Mouse (Mus musculus): ENCODE measurements around the gene Nup85.

The Nup85 gene

GRCm38 (mm10) chr11:115584376-115585073 is 20.3 kb downstream of the Nup85 start:
- no peak for DNase-seq

DNA sequence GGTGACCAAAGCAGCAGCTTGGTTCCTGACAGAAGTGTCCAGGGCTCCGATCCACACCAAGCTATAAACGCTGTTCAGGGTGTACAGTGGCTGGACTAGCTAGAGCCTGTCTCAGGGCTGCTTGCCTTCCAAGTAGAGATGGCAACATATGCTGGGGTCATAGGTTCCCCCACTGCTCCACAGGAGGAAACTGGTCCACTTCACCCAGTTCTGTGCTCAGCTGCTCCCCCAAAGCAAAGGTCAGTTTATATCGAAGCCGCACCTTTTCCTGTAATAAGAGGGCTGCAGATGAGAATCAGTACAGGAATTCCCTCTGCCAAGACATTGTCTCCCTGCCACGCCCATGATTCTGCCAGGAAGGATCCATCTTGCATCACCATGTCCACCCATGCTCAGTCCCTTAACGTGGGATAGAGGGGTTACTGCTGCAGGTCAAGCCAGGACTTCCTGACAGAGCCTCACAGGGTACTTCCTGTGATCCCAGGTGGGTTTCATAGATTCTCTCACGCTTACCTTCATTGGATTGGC is 21.4 kb downstream of the Nup85 start:
- no peak for DNase-seq

DNA sequence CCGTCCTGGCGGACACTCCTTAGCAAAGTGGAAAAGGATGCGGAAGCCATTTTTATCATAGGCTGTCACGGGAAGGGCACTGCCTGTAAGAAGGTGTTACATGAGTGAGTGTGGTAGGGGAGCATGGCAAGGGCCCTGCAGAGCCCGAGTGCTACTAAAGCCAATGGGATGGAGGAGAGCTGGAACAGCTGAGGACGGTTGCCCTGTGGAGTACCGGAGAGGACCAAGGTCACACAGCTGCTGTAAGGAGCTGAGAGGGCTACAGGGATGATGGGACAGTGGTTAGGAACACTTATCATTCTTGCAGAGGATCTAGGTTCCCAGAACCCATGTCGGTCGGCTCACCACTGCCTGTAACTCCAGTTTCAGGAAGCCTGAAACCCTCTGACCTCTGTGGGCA is 22.2 kb downstream of the Nup85 start:
- DNase-seq: no peak

DNA sequence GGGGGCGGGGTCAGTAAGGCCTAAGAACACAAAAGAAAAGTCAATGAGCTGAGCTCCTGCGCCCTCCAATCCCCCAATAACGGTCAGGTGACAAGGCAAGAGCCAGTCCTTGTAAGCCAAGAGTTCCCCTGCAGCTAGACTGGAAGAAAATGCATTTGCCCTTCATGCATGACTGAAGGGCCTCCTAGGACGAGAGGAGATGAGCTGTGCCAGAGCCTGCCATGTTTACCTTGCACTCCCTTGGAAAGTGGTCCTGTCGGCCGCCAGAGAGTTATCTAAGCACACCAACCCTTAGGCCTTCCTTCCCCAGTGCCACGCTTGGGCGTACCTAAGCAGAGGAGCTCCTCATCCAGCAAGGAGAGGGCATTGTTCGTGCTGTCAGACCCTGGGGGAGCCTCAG is 23.8 kb downstream of the Nup85 start:
- DNase-seq: no peak

GRCm38 (mm10) chr11:115590526-115591075 is 26.4 kb downstream of the Nup85 start:
- no peak for DNase-seq

DNA sequence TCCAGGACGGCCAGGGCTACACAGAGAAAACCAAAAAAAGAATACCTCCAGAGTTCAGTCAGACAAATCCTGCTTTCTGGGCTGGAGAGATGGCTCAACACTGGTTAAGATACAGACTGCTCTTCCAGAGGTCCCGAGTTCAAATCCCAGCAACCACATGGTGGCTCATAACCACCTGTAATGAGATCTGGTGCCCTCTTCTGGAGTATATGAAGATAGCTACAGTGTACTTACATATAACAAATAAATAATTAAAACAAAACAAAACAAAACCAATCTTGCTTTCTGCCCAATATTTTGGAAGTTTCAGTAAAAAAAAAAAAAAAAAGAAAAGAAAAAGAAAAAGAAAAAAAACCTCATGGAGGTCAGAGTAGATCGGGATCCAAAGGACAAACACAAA is 31.0 kb downstream of the Nup85 start:
- DNase-seq: no peak

- no peak for DNase-seq
Measured at GRCm38 (mm10) chr11:115598309-115598708, 34.1 kb downstream of the Nup85 start.

DNA sequence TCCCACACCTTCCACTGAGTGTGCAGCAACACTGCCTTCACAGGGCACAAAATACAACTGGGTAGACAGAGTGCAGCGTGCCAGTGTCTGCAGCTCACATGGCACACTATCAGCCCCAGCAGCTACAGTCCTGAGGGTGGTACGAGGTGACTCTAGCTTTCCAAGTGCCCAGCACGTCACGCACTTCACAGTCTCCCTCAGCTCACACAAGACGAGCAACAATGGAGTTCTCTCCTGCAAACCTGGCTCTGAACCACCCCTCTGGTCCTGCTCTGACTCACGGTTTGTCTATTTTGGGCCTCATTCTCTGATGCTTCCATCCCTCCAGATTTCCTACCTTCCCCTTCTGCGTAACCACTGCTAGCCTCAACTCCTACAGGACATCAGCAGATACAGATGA is 35.5 kb downstream of the Nup85 start:
- DNase-seq: no peak

- DNase-seq: no peak
Measured at GRCm38 (mm10) chr11:115600743-115601142, 36.5 kb downstream of the Nup85 start.

DNA sequence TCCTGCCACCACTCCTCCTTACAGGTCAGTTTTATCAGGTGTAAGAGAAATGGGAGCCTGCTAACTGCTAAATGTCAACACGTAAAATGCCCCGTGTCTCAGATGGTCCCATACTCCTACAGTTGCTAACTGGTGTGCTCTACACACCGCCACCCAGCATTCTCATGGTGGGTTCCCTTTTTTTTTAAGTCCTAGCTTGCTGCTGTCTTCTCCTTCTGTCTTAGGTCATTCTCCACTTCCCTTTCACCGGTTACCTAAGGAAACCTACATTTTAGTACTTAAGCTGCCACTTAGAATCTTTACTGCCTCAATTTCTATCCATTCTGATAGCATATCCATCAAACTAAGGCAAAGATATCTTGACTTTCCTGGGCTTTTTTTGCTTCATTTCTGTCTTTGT is 36.9 kb downstream of the Nup85 start:
- DNase-seq: no peak

DNA sequence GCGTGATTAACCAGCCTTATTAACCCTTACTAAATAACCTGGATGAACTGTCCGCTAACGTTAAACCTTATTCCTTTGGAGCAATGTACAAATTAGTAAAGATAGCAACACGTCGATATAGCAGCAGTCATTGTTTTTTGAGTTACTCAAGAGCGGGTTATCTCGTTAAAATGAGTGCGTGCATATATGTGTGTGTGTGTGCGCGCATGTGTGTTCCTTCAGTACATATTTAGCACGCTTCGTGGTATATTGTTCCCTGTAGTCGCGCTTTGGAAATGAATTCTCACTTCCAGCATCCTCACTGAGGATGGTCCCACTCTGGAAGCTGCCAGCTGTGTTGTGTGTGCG is 38.9 kb downstream of the Nup85 start:
- no peak for DNase-seq

DNA sequence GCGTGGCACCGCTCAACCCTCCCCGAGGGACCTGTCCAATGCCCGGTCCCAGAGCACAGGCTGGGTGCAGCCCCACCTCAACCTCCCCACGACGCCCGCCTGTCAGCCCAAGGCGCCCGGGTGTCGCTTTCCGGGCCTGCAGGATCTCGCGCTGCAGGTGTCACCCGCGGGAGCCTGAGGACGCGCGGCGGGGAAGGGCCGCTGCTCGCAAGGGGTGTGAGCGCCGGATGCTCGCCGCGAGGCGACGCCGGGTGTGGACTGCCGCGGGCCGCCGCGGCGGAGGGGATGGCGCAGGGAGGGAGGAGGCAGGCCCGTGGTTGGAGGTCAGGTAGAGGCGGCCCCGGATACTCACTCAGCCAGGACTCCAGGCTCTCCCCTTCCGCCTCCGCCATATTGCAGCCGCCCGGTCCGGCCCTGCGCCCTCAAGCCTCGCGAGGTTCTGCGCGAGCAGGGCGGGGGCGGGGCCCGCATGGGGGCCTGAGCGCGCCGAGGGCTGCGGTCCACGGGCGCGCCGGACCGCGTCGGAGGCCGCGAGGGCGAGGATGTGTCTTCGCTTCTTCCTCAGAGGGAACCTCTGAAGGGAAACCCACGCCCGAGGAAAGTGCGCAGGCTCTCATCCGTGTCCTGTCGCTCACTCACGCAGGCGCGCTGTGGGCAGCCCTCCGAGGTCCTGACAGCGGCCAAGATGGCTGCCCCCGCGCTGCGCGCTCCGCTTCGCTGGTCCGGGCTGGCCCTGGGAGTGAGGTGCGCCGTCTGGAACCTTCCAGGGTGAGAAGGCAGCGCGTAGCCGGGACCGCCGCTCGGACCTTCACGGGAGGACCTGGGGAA is 39.5 kb downstream of the Nup85 start, which contains the start of the genes Mrps7 and Gga3:
TSS of gene Mrps7 (plus strand) at position 450 of the 828 bp plus-strand sequence.
TSS of gene Gga3 (minus strand) at position 576 of the 828 bp plus-strand sequence.
- DNase-seq: peak; percentile 87

- no peak for DNase-seq
Measured at GRCm38 (mm10) chr11:115604304-115604696, 40.1 kb downstream of the Nup85 start.

GRCm38 (mm10) chr11:115606733-115607132 is 42.5 kb downstream of the Nup85 start:
- no peak for DNase-seq

- DNase-seq: no peak
Measured at GRCm38 (mm10) chr11:115608421-115609399, 44.5 kb downstream of the Nup85 start.

GRCm38 (mm10) chr11:115609576-115609975 is 45.3 kb downstream of the Nup85 start:
- DNase-seq: no peak

- no peak for DNase-seq
Measured at GRCm38 (mm10) chr11:115611173-115611572, 46.9 kb downstream of the Nup85 start.

GRCm38 (mm10) chr11:115612059-115612409 is 47.8 kb downstream of the Nup85 start:
- peak; percentile 75 for DNase-seq

GRCm38 (mm10) chr11:115612410-115613137 is 48.3 kb downstream of the Nup85 start, which contains the start of gene Mif4gd:
TSS of gene Mif4gd (minus strand) at chr11:115612969.
- DNase-seq: peak; percentile 92

DNA sequence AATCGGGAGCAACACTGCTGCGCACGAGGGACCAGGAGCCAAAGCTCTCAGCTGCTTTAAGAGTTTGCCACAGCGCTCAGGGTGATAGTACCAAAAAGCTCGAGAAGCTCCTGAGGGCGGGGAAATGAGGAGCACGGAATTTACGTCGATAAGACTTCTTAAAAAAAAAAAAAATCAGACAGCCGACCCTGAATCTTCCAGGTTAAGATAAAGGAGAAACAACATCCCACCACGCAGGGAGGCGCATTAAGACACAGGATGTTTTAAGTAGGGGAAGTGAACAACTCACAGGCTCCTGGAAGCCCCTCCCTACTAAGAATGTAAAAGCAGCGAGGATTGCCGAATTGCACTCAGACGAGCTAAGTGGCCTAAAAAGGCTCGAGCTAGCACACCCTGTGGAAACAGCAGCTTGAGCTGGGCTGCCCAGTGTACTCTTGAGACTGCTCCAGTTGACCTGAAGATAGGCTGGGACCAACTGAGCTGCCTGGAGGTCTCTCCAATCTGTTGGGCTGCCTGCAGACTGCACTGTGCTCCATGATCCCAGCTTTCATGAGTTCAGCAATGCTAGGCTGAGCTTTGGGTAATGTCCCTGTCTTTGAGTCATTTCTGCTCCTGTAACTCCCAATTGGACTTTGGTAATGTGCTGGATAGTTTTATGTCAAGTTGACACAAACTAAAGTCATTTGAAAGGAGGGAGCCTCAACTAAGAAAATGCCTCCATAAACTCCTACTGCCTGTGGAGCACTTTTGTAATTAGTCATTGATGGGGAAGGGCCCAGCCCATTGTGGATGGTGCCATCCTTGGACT is 49.1 kb downstream of the Nup85 start:
- no peak for DNase-seq

Measured in cerebellum, adult 11 months (tissue).